Mouse (Mus musculus) G1E (cell line): Measurements from ENCODE around the gene Gm156.

Source experiments
- CTCF ChIP-seq: IDR thresholded peaks from 2 replicates; pipeline ENCODE4 v1.5.1; 2012; ENCODE audit warnings: low read depth, low read length, inconsistent platforms, mixed read lengths
- GATA1 ChIP-seq: IDR thresholded peaks from 2 replicates; pipeline ENCODE4 v1.6.1; 2012; ENCODE audit warnings: borderline replicate concordance, low read length, inconsistent platforms, mixed read lengths

- no peak for TF ChIP-seq CTCF
- no peak for TF ChIP-seq GATA1
These were observed 36.9 kb downstream of the Gm156 start for GRCm38 (mm10) chr6:129747016-129747653.
